22 mouse cellular contexts compared by ENCODE assay signal in the genomic region with DNA sequence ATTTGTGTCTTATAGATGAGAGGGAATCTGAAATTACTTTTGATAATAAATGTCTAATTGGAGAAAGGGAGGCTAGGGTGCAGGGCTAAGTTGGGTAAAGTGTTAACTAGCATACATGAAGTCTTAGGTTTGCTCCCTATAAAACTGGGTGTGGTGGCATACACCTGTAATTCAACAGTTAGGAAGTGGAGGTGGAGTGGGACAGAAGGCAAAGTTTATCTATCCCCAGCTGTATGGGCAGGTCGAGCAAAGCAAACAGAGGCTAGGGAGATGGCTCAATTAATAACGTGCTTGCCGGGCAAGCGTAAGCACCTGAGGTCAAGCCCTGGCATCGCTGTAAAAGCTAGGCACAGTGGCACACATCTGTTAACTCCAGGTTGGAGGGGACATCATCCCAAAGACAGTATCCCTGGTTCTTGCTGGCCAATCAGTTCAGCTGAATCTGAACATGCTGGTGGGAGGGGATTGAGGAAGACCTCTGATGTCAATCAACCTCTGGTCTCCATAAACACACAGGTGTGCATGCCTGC. TPM values are rescaled to one million over a fixed set of nuclear protein-coding genes. Genes with fewer than 3 reads are reported as not detected.
DNase-seq lines count a peak whose midpoint lies in the region; ATAC-seq lines count a peak whose summit lies in the region.
"Had no signal": no experiment of that assay in that cellular context is flagged by ENCODE, and none has a peak within 500 bp of the region (broad histone marks: within the 10 kb centered on the region; RNA-seq: fewer than 3 reads in every experiment).

No protein-coding gene starts in this region.

- H3K4me1 ChIP-seq in heart, embryonic 10.5 days: peaks cover 6% of the 10 kb centered on the region
- H3K4me1 ChIP-seq in heart, embryonic 12.5 days (replicated peaks): peaks cover 11% of the 10 kb centered on the region
- no peaks in the 10 kb centered on the region for H3K4me1 ChIP-seq in intestine, embryonic 16.5 days (ENCODE audit: control insufficient read depth, insufficient read depth, low read length)

- H3K4me3 ChIP-seq in heart, embryonic 10.5 days: no peak overlapping the region
- no peak overlapping the region for H3K4me3 ChIP-seq in heart, embryonic 12.5 days
- no peak overlapping the region for H3K4me3 ChIP-seq in intestine, embryonic 16.5 days (ENCODE audit: low read length)
- H3K4me3 ChIP-seq: embryonic facial prominence, embryonic 13.5 days; embryonic facial prominence, embryonic 15.5 days; erythroblast, embryonic 14.5 days; forebrain, embryonic 10.5 days; forebrain, embryonic 12.5 days had no signal

- H3K27ac ChIP-seq in heart, embryonic 10.5 days: no peak overlapping the region
- no peak overlapping the region for H3K27ac ChIP-seq in heart, embryonic 12.5 days (ENCODE audit: poor library complexity, severe bottlenecking)
- no peak overlapping the region for H3K27ac ChIP-seq in intestine, embryonic 16.5 days (ENCODE audit: low read length)
- H3K27ac ChIP-seq: embryonic facial prominence, embryonic 13.5 days; embryonic facial prominence, embryonic 15.5 days; forebrain, embryonic 10.5 days; forebrain, embryonic 12.5 days had no signal

- WGBS in heart, embryonic 10.5 days: 84% methylated on average over 5 of the region's 5 CpGs
- whole genome bisulfite sequencing in heart, embryonic 12.5 days: 88% methylated on average over 5 of the region's 5 CpGs
- WGBS in intestine, embryonic 16.5 days: 43% methylated on average over 5 of the region's 5 CpGs
- WGBS in large intestine, adult 2 months: 26% methylated on average over 5 of the region's 5 CpGs

- H3K4me2 ChIP-seq in heart, embryonic 12.5 days: no peak overlapping the region
- H3K4me2 ChIP-seq in intestine, embryonic 16.5 days (ENCODE audit: low read depth, low read length): no peak overlapping the region
- H3K4me2 ChIP-seq: embryonic facial prominence, embryonic 13.5 days; embryonic facial prominence, embryonic 15.5 days; forebrain, embryonic 12.5 days had no signal

- H3K27me3 ChIP-seq in heart, embryonic 10.5 days (ENCODE audit: insufficient read depth, poor library complexity, severe bottlenecking): no peaks in the 10 kb centered on the region
- H3K27me3 ChIP-seq in heart, embryonic 12.5 days (replicated peaks): peaks cover 9% of the 10 kb centered on the region; the same call in 1 of the 2 replicates
- no peaks in the 10 kb centered on the region for H3K27me3 ChIP-seq in intestine, embryonic 16.5 days (replicated peaks; ENCODE audit: control insufficient read depth, insufficient read depth, low read length)
- H3K27me3 ChIP-seq: embryonic facial prominence, embryonic 13.5 days; embryonic facial prominence, embryonic 15.5 days; forebrain, embryonic 12.5 days had no signal

- DNase-seq in heart, embryonic 10.5 days (ENCODE audit: low spot score): peak; percentile 62
- peak; percentile 68 for DNase-seq in large intestine, adult 2 months (ENCODE audit: low read depth, low spot score)
- DNase-seq in frontal cortex, postnatal 25 days (ENCODE audit: low spot score in 2 of 2): no peak
- DNase-seq in kidney, postnatal 4 days: no peak
- DNase-seq: adrenal gland, adult 2 months; adrenal gland, postnatal 10 days; adrenal gland, postnatal 25 days; cerebellum, adult 11 months; cerebellum, adult 18-20 months; cerebellum, adult 8-10 months; cerebellum, adult 9-11 months; cerebellum, postnatal 14 days; cerebellum, postnatal 36 days; embryo, embryonic 11 days had no signal

- no peaks in the 10 kb centered on the region for H3K9me3 ChIP-seq in heart, embryonic 10.5 days
- H3K9me3 ChIP-seq in heart, embryonic 12.5 days (replicated peaks): no peaks in the 10 kb centered on the region
- no peaks in the 10 kb centered on the region for H3K9me3 ChIP-seq in intestine, embryonic 16.5 days (ENCODE audit: control insufficient read depth, low read length)
- H3K9me3 ChIP-seq: embryonic facial prominence, embryonic 13.5 days; embryonic facial prominence, embryonic 15.5 days; forebrain, embryonic 10.5 days; forebrain, embryonic 12.5 days had no signal

- no peak for ATAC-seq in heart, embryonic 12.5 days (ENCODE audit: insufficient number of reproducible peaks, low FRiP score)
- peak; percentile 81 for ATAC-seq in intestine, embryonic 16.5 days
- ATAC-seq: forebrain, embryonic 14.5 days had no signal

- H3K9ac ChIP-seq in heart, embryonic 12.5 days: no peak overlapping the region
- no peak overlapping the region for H3K9ac ChIP-seq in intestine, embryonic 16.5 days (ENCODE audit: low read depth, low read length)
- H3K9ac ChIP-seq: embryonic facial prominence, embryonic 13.5 days; embryonic facial prominence, embryonic 15.5 days; forebrain, embryonic 12.5 days had no signal

- no peaks in the 10 kb centered on the region for H3K36me3 ChIP-seq in heart, embryonic 10.5 days
- no peaks in the 10 kb centered on the region for H3K36me3 ChIP-seq in heart, embryonic 12.5 days
- H3K36me3 ChIP-seq in intestine, embryonic 16.5 days (ENCODE audit: control insufficient read depth, insufficient read depth, low read length): no peaks in the 10 kb centered on the region
- H3K36me3 ChIP-seq: embryonic facial prominence, embryonic 13.5 days; embryonic facial prominence, embryonic 15.5 days; forebrain, embryonic 10.5 days; forebrain, embryonic 12.5 days had no signal

RNA-seq across cellular contexts. Expression of a gene that starts 54.3 kb away (rescaled TPM):
- 49.2 and 69.8 TPM in 2 replicates for polyA plus RNA-seq in heart, embryonic 10.5 days (2016; fragmentation: Nextera tagmentation; extraction: Ambion mirVana)
- polyA plus RNA-seq in heart, embryonic 12.5 days (2016; fragmentation: Nextera tagmentation; extraction: Ambion mirVana): 81.5 and 82.8 TPM in 2 replicates
- 15.5 and 16.1 TPM in 2 replicates for polyA plus RNA-seq in intestine, embryonic 16.5 days (2015; fragmentation: Nextera tagmentation; extraction: Ambion mirVana)
- polyA plus RNA-seq in large intestine, adult 2 months (2012; rRNA removed): 11.3 and 15.9 TPM in 2 replicates
- polyA plus RNA-seq: erythroblast, embryonic 14.5 days had no signal

Comparison
In these comparisons a context has a peak if more than half of its experiments do, and no peak if none do; other contexts are left out.
1. DNase-seq: peak in heart, embryonic 10.5 days (single experiment) and large intestine, adult 2 months (single experiment); none in frontal cortex, postnatal 25 days (0 of 2) and kidney, postnatal 4 days (0 of 2).